ENCODE assay signal across 26 mouse cellular contexts in genomic region chr1:57460305-57460940, GRCm38 (mm10).
"Had no signal": no experiment of that assay in that cellular context is flagged by ENCODE, and none has a peak within 500 bp of the region (broad histone marks: within the 10 kb centered on the region; RNA-seq: fewer than 3 reads in every experiment).

No protein-coding gene starts in this region.

- ATAC-seq: forebrain, embryonic 16.5 days; hindbrain, postnatal 0 days; intestine, embryonic 16.5 days had no signal

- H3K27me3 ChIP-seq: heart, embryonic 13.5 days; heart, embryonic 15.5 days; hindbrain, embryonic 13.5 days; hindbrain, embryonic 15.5 days; kidney, embryonic 15.5 days; limb, embryonic 13.5 days; limb, embryonic 15.5 days had no signal

- H3K27ac ChIP-seq: gastrocnemius, adult 2 months; heart, adult 2 months; heart, embryonic 13.5 days; heart, embryonic 15.5 days; hindbrain, embryonic 13.5 days; hindbrain, embryonic 15.5 days; hindbrain, postnatal 0 days; kidney, embryonic 15.5 days; kidney, postnatal 0 days; limb, embryonic 13.5 days; limb, embryonic 15.5 days had no signal

- DNase-seq: gastrocnemius, adult 2 months; gastrocnemius, postnatal 10 days; gastrocnemius, postnatal 36 days; heart, adult 2 months; heart, postnatal 14 days; heart, postnatal 36 days; kidney, adult 11 months; kidney, adult 2 months; kidney, adult 9 months; kidney, postnatal 14 days; kidney, postnatal 36 days; layer of hippocampus, adult 9-11 months; layer of hippocampus, postnatal 36 days; left cerebral cortex, postnatal 4 days had no signal

- H3K36me3 ChIP-seq: heart, embryonic 13.5 days; heart, embryonic 15.5 days; hindbrain, embryonic 13.5 days; hindbrain, embryonic 15.5 days; kidney, embryonic 15.5 days; limb, embryonic 13.5 days; limb, embryonic 15.5 days had no signal

- H3K4me1 ChIP-seq: heart, embryonic 13.5 days; heart, embryonic 15.5 days; hindbrain, embryonic 13.5 days; hindbrain, embryonic 15.5 days; kidney, embryonic 15.5 days; limb, embryonic 13.5 days; limb, embryonic 15.5 days had no signal

- H3K9ac ChIP-seq: heart, embryonic 13.5 days; heart, embryonic 15.5 days; hindbrain, embryonic 13.5 days; hindbrain, embryonic 15.5 days; kidney, embryonic 15.5 days; limb, embryonic 13.5 days; limb, embryonic 15.5 days had no signal

- H3K4me2 ChIP-seq: heart, embryonic 11.5 days; heart, embryonic 13.5 days; heart, embryonic 15.5 days; hindbrain, embryonic 13.5 days; hindbrain, embryonic 15.5 days; kidney, embryonic 15.5 days; limb, embryonic 13.5 days; limb, embryonic 15.5 days had no signal

- H3K9me3 ChIP-seq: heart, embryonic 13.5 days; heart, embryonic 15.5 days; hindbrain, embryonic 13.5 days; hindbrain, embryonic 15.5 days; kidney, embryonic 15.5 days; limb, embryonic 13.5 days; limb, embryonic 15.5 days had no signal

- H3K4me3 ChIP-seq: gastrocnemius, adult 2 months; heart, adult 2 months; heart, embryonic 13.5 days; heart, embryonic 15.5 days; hindbrain, embryonic 13.5 days; hindbrain, embryonic 15.5 days; kidney, embryonic 15.5 days; limb, embryonic 13.5 days; limb, embryonic 15.5 days had no signal
